Mouse (Mus musculus) neural tube, embryonic 14.5 days (tissue): ENCODE measurements around the gene Arrdc3. TPM values are rescaled to one million over a fixed set of nuclear protein-coding genes. Genes with fewer than 3 reads are reported as not detected.

Experiments
- ATAC-seq: fragments of 200-750 bp; cut with Nextera tagmentation; 2 replicates; pipeline ENCODE4 v1.8.0; 2017; ENCODE audit warnings: low read depth, mild to moderate bottlenecking, moderate TSS enrichment, moderate library complexity
- H3K27ac ChIP-seq: fragments of 300-500 bp; sonication (generic); 2 replicates; pipeline ENCODE4 v1.5.1; 2014; ENCODE audit warnings: low read depth, mild to moderate bottlenecking, control low read depth, low read length, moderate library complexity, mixed read lengths
- H3K27me3 ChIP-seq: fragments of 300-500 bp; sonication (generic); 2 replicates; pipeline ENCODE4 v1.6.1; 2014; ENCODE audit warnings: low read length; ENCODE audit not compliant: control insufficient read depth, insufficient read depth
- H3K36me3 ChIP-seq: fragments of 300-500 bp; sonication (generic); 2 replicates; pipeline ENCODE4 v1.6.1; 2014; ENCODE audit warnings: low read length, mixed read lengths; ENCODE audit not compliant: control insufficient read depth, insufficient read depth
- H3K4me1 ChIP-seq: fragments of 300-500 bp; sonication (generic); 2 replicates; pipeline ENCODE4 v1.6.1; 2014; ENCODE audit warnings: low read length; ENCODE audit not compliant: control insufficient read depth, insufficient read depth
- H3K4me2 ChIP-seq: fragments of 300-500 bp; sonication (generic); 2 replicates; pipeline ENCODE4 v1.6.1; 2014; ENCODE audit warnings: mild to moderate bottlenecking, low read depth, low read length, control low read depth
- H3K4me3 ChIP-seq: fragments of 300-500 bp; sonication (generic); 2 replicates; pipeline ENCODE4 v1.5.1; 2014; ENCODE audit warnings: low read depth, low read length, control low read depth, mixed read lengths
- H3K9ac ChIP-seq: fragments of 300-500 bp; sonication (generic); replicated peaks from 2 replicates; pipeline ENCODE4 v1.6.1; 2014; ENCODE audit warnings: low read depth, mild to moderate bottlenecking, control low read depth, low read length, mixed read lengths
- H3K9me3 ChIP-seq: fragments of 300-500 bp; sonication (generic); 2 replicates; pipeline ENCODE4 v1.6.1; 2016; ENCODE audit warnings: low read length; ENCODE audit not compliant: control insufficient read depth
- WGBS: fragments of 180-500 bp; shearing (Covaris S2); extraction: QIAGEN DNeasy Blood & Tissue Kit; methylation state at CpG from one replicate; pipeline ENCODE4 v1.1.7; 2014; 5-methylcytosine and 5-hydroxymethylcytosine counted together
- polyA plus RNA-seq: library from polyadenylated mRNA; unstranded; fragments of >200 nt; fragmentation: Nextera tagmentation; extraction: Ambion mirVana; gene quantifications from 2 replicates; pipeline ENCODE4 v1.2.1, GENCODE M21; 2014

Arrdc3 gene
- polyA plus RNA-seq, 1 experiment from 2014 or later: 38.3 TPM

- H3K27ac ChIP-seq: no peak overlapping the region
- no peak overlapping the region for H3K9ac ChIP-seq
- H3K27me3 ChIP-seq: no peaks in the 10 kb centered on the region
- no peaks in the 10 kb centered on the region for H3K4me1 ChIP-seq
- no peak overlapping the region for H3K4me2 ChIP-seq
- peaks cover 5% of the 10 kb centered on the region; the same call in 1 of the 2 replicates for H3K36me3 ChIP-seq
- no peak overlapping the region for H3K4me3 ChIP-seq
- ATAC-seq: no peak
- 89% methylated on average over 2 of the region's 2 CpGs for WGBS
- no peaks in the 10 kb centered on the region for H3K9me3 ChIP-seq
Observed at GRCm38 (mm10) chr13:80899435-80900029, 16.3 kb downstream of the Arrdc3 start.

- WGBS: 90% methylated on average over 4 of the region's 4 CpGs
- no peak for ATAC-seq
- no peak overlapping the region for H3K9ac ChIP-seq
- H3K4me1 ChIP-seq: no peaks in the 10 kb centered on the region
- 0 out of 2 replicates have a peak, but pooled peaks cover 4% of the 10 kb centered on the region for H3K36me3 ChIP-seq
- no peak overlapping the region for H3K4me3 ChIP-seq
- no peak overlapping the region for H3K27ac ChIP-seq
- no peaks in the 10 kb centered on the region for H3K27me3 ChIP-seq
- no peaks in the 10 kb centered on the region for H3K9me3 ChIP-seq
- no peak overlapping the region for H3K4me2 ChIP-seq
Observed at GRCm38 (mm10) chr13:80901432-80901831, 18.2 kb downstream of the Arrdc3 start.

- Histone ChIP-seq H3K9me3 (no peaks in the 10 kb centered on the region), H3K27me3 (no peaks in the 10 kb centered on the region), H3K4me3 (no peak overlapping the region), H3K4me1 (no peaks in the 10 kb centered on the region), H3K27ac (no peak overlapping the region), H3K36me3 (no peaks in the 10 kb centered on the region), H3K9ac (no peak overlapping the region), H3K4me2 (no peak overlapping the region)
- no peak for ATAC-seq
- WGBS: 92% methylated on average over 3 of the region's 3 CpGs
Observed at GRCm38 (mm10) chr13:80902796-80903195, 19.6 kb downstream of the Arrdc3 start.

DNA sequence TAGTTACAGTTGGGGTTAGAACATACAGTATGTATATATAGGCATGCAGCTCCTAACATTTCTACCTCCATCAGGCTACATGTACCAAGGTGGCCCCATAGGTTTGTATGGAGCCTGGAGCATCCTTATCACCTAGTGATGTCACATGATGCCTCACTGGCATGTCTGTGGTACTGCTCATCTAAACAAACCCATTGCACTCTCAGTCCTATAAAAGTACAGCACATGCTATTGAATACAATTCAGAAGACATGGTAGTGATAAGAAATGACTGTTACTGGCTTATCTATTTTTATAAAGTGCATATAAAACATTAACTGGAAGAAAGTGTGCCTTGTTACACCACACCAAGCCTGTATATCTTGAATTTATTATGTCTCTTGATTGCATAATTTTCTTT is 30.2 kb downstream of the Arrdc3 start:
- H3K36me3 ChIP-seq: no peaks in the 10 kb centered on the region
- H3K27me3 ChIP-seq: no peaks in the 10 kb centered on the region
- H3K27ac ChIP-seq: no peak overlapping the region
- H3K4me2 ChIP-seq: no peak overlapping the region
- no peaks in the 10 kb centered on the region for H3K9me3 ChIP-seq
- no peak overlapping the region for H3K4me3 ChIP-seq
- H3K9ac ChIP-seq: no peak overlapping the region
- ATAC-seq: no peak
- H3K4me1 ChIP-seq: no peaks in the 10 kb centered on the region

DNA sequence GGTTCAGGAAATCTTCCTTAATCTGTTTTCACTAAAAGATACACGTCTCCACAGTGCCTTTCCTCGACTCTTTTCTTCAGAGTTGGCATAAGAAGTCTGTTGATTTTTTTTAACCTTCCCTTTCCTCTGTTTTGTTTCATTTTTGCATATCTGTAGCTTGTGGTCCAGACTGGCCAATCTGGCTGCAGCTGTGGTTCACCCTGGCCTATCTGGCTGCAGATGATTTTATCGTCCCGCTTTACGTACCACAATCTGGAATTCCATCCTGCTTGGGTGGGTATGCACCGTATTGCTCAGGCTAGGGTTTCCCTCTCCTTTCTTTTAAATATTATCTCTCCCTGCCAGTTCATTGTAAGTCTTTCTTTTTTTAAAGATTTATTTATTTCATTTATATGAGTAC is 37.8 kb downstream of the Arrdc3 start:
- Histone ChIP-seq H3K27me3 (no peaks in the 10 kb centered on the region), H3K4me2 (no peak overlapping the region), H3K4me3 (no peak overlapping the region), H3K9ac (no peak overlapping the region), H3K4me1 (no peaks in the 10 kb centered on the region), H3K36me3 (no peaks in the 10 kb centered on the region), H3K9me3 (no peaks in the 10 kb centered on the region), H3K27ac (no peak overlapping the region)
- 94% methylated on average over 6 of the region's 6 CpGs for WGBS
- ATAC-seq: no peak

DNA sequence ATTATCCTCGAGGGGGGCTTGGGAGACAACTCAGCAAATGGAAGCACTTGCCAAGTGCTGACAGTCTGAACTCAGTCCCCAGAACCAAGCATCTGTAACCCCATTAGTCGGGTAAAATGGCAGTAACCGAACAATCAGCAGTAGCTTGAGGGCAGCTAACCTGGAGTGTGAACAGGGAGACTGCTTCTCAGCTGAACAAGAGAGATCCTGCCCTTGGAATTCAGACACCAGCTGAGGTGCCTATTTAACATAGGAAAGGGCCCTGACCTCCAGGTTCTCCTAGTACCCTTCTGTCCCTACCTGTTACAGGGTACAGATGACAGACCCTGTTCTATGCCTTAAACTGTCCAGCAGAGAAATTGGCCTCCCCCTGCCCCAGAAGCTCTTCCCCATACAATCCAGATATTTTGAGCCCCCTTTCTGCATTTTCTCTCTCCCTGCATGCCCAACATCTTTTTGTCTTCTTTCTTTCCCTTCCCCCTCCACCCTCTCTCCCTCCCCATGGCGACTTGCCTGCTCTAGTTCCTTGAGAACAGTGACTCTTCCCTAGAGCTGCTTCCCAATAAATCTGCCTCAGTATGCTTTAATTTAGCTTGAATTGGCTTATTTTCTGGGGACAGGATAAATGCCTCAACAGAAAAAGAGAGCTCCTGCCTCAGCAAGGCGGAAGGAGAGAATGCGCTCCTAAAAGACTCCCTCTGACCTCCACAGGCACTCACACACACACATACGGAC is 38.6 kb downstream of the Arrdc3 start:
- Histone ChIP-seq H3K27me3 (no peaks in the 10 kb centered on the region), H3K4me2 (no peak overlapping the region), H3K9ac (no peak overlapping the region), H3K9me3 (no peaks in the 10 kb centered on the region), H3K36me3 (no peaks in the 10 kb centered on the region), H3K27ac (no peak overlapping the region), H3K4me1 (no peaks in the 10 kb centered on the region), H3K4me3 (no peak overlapping the region)
- no peak; the same call in 1 of the 2 replicates for ATAC-seq
- 43% methylated on average over 7 of the region's 7 CpGs for WGBS

DNA sequence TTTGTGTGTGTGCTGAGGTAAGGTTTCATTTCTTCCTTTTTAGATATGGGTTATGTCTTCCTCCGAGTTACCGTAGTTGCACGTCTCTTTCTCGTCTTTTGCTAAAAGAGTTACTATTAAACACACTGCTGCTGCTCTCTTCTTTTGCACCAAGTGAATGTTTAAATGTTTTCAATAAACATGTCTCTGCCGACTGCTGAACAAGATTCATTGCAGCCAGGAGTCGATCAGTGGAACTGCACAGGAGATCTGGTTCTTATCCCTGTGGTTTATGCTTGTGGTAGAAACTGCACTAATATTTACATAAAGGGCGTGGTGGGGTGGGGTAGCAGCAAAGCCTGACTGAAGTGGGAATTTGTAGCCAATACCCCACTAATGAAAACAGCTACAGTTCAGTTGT is 45.0 kb downstream of the Arrdc3 start:
- no peaks in the 10 kb centered on the region for H3K27me3 ChIP-seq
- H3K4me3 ChIP-seq: no peak overlapping the region
- no peaks in the 10 kb centered on the region for H3K36me3 ChIP-seq
- H3K4me2 ChIP-seq: no peak overlapping the region
- ATAC-seq: no peak
- no peak overlapping the region for H3K27ac ChIP-seq
- no peaks in the 10 kb centered on the region for H3K9me3 ChIP-seq
- H3K9ac ChIP-seq: no peak overlapping the region
- H3K4me1 ChIP-seq: no peaks in the 10 kb centered on the region
- WGBS: 73% methylated on average over 7 of the region's 7 CpGs

DNA sequence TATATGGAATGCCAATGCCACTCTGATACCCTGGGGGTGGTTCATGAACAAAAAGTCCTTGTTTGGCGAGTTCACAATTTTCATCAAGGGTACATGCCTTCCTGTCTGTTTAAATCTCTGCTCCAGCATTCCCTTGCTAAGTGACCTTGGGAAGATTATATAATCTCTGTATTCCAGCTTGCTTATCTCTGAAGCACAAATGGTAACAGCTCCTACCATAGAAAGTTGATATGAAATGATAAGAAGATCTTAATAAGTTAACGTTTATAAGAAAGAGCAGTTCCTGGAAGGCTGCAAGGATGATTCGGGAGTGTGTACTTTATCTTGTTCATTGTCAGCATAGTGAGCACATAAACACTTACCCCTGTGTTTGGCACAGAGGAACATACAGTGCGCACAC is 46.8 kb downstream of the Arrdc3 start:
- Histone ChIP-seq H3K4me2 (no peak overlapping the region), H3K4me3 (no peak overlapping the region), H3K27me3 (no peaks in the 10 kb centered on the region), H3K36me3 (no peaks in the 10 kb centered on the region), H3K4me1 (no peaks in the 10 kb centered on the region), H3K27ac (no peak overlapping the region), H3K9ac (no peak overlapping the region), H3K9me3 (no peaks in the 10 kb centered on the region)
- no peak for ATAC-seq
- WGBS: 89% methylated on average over 4 of the region's 4 CpGs

DNA sequence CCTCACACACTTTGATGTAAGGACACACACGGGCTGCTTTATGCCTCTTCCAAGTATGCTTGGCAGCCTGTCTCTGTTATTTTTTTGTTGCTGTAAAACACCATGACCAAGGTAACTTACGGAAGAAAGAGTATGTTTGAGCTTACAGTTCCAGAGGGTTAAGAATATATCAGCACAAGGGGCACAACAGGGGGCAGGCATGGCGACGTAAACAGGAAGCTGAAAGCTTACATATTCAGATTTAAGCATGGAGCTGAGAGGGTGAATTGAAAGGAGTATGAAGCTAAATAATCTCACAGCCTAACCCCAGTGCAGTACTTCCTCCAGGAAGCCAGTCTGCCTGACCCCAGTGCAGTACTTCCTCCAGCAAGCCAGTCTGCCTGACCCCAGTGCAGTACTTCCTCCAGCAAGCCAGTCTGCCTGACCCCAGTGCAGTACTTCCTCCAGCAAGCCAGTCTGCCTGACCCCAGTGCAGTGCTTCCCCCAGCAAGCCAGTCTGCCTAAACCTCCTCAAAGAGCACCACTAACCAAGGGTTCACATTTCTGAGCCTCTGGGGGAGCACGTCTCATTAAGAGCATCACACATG is 49.7 kb downstream of the Arrdc3 start:
- no peak overlapping the region for H3K4me3 ChIP-seq
- H3K4me2 ChIP-seq: no peak overlapping the region
- no peaks in the 10 kb centered on the region for H3K9me3 ChIP-seq
- no peaks in the 10 kb centered on the region for H3K36me3 ChIP-seq
- no peaks in the 10 kb centered on the region for H3K27me3 ChIP-seq
- no peak overlapping the region for H3K27ac ChIP-seq
- H3K4me1 ChIP-seq: no peaks in the 10 kb centered on the region
- H3K9ac ChIP-seq: no peak overlapping the region
- ATAC-seq: no peak
- 67% methylated on average over 5 of the region's 5 CpGs for WGBS
